Mouse (Mus musculus) embryonic facial prominence, embryonic 14.5 days (tissue): ENCODE data around the gene Ubtf. TPM values are rescaled to one million over a fixed set of nuclear protein-coding genes. Genes with fewer than 3 reads are reported as not detected.
"Not testable (repeated sequence)": the region's sequence is repeated elsewhere in the genome, so short reads cannot be mapped to it uniquely, and the experiment has no call there.

Experiments used
- ATAC-seq: fragments of 200-750 bp; cut with Nextera tagmentation; 2 replicates; pipeline ENCODE4 v1.8.0; 2017; ENCODE audit warnings: low read depth, moderate number of reproducible peaks, moderate TSS enrichment
- DNase-seq: peaks from one replicate; pipeline ENCODE4 v3.0.0-alpha.2; 2015; ENCODE audit warnings: low spot score
- H3K27ac ChIP-seq: fragments of 300-500 bp; sonication (generic); replicated peaks from 2 replicates; pipeline ENCODE4 v1.5.1; 2014; ENCODE audit warnings: low read depth, mild to moderate bottlenecking, low read length, moderate library complexity
- H3K27me3 ChIP-seq: fragments of 300-500 bp; sonication (generic); replicated peaks from 2 replicates; pipeline ENCODE4 v1.6.1; 2014; ENCODE audit warnings: low read length; ENCODE audit not compliant: control insufficient read depth, insufficient read depth
- H3K36me3 ChIP-seq: fragments of 300-500 bp; sonication (generic); 2 replicates; pipeline ENCODE4 v1.6.1; 2014; ENCODE audit warnings: low read length, mixed read lengths; ENCODE audit not compliant: control insufficient read depth, insufficient read depth
- H3K4me1 ChIP-seq: fragments of 300-500 bp; sonication (generic); 2 replicates; pipeline ENCODE4 v1.6.1; 2014; ENCODE audit warnings: antibody characterized with exemption, low read length; ENCODE audit not compliant: control insufficient read depth, insufficient read depth
- H3K4me2 ChIP-seq: fragments of 300-500 bp; sonication (generic); 2 replicates; pipeline ENCODE4 v1.6.1; 2014; ENCODE audit warnings: low read depth, mild to moderate bottlenecking, low read length, moderate library complexity, mixed read lengths
- H3K4me3 ChIP-seq: fragments of 300-500 bp; sonication (generic); 2 replicates; pipeline ENCODE4 v1.5.1; 2014; ENCODE audit warnings: low read depth, mild to moderate bottlenecking, low read length
- H3K9ac ChIP-seq: fragments of 300-500 bp; sonication (generic); 2 replicates; pipeline ENCODE4 v1.6.1; 2014; ENCODE audit warnings: low read depth, mild to moderate bottlenecking, low read length, moderate library complexity, mixed read lengths
- H3K9me3 ChIP-seq: fragments of 300-500 bp; sonication (generic); 2 replicates; pipeline ENCODE4 v1.6.1; 2016; ENCODE audit warnings: low read length; ENCODE audit not compliant: control insufficient read depth
- WGBS: fragments of 180-500 bp; shearing (Covaris S2); extraction: QIAGEN DNeasy Blood & Tissue Kit; methylation state at CpG from one replicate; pipeline ENCODE4 v1.1.7; 2014; 5-methylcytosine and 5-hydroxymethylcytosine counted together
- polyA plus RNA-seq: library from polyadenylated mRNA; unstranded; fragments of >200 nt; fragmentation: Nextera tagmentation; extraction: Ambion mirVana; gene quantifications from 2 replicates; pipeline ENCODE4 v1.2.1, GENCODE M21; 2014

Ubtf gene
- 73.3 and 83.9 TPM in 2 replicates for polyA plus RNA-seq

DNA sequence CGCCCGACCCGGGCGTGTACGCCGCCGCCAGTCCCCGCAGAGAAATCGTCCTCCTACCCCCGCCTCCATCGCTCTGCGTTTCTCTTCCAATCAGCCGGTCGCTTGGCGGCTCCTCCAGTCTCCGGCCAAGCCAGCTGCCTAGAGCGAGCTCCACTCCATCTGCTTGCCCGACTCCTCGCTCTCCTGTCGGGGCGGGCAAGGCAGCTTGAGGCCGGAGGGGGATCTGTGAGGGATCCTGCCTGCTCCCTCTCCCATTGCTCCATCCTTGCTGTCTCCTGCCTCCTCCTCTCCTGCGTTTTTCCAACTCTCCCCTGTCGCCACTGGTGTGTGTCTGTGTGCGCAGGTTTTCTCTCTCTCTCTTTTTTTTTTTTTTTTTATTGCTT is at the start of gene Ubtf:
Ubtf (minus strand) TSS at position 333 of the 383 bp plus-strand sequence.
- no peaks in the 10 kb centered on the region for H3K27me3 ChIP-seq
- H3K9me3 ChIP-seq: no peaks in the 10 kb centered on the region
- peak within 1 kb of the TSS; percentile 100 for H3K9ac ChIP-seq
- H3K27ac ChIP-seq: peak within 1 kb of the TSS; percentile 98
- peaks cover 16% of the 10 kb centered on the region for H3K36me3 ChIP-seq
- DNase-seq (peak; percentile 92), ATAC-seq (peak; percentile 30)
- H3K4me2 ChIP-seq: peak within 1 kb of the TSS; percentile 64
- peak within 1 kb of the TSS; percentile 86 for H3K4me3 ChIP-seq
- WGBS: 0% methylated on average over 25 of the region's 25 CpGs
- peaks cover 9% of the 10 kb centered on the region for H3K4me1 ChIP-seq

DNA sequence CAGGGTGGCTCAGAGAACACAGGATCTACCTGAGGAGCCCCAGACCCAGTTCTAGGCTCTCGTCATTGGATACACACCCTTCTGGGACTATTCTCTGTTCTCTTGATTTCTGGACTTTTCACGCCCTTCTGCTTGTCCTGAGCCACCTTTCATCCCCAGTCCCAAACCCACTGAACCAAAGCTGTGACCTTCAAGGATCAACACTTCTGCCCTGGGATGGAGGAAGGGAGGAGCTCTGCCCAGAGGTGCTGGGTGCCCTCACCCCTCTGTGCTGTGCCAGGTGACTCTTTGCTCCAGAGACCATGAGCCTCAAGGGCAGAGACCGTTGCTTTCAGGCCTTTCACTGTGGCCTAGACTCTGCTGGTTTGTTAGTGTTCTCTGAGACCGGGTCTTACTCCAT is 49.7 kb upstream of the Ubtf start:
- Histone ChIP-seq H3K4me3 (no peak overlapping the region), H3K9ac (no peak overlapping the region), H3K4me1 (no peaks in the 10 kb centered on the region), H3K4me2 (no peak overlapping the region), H3K27me3 (no peaks in the 10 kb centered on the region; the same call in 1 of the 2 replicates), H3K36me3 (no peaks in the 10 kb centered on the region), H3K9me3 (no peaks in the 10 kb centered on the region), H3K27ac (no peak overlapping the region)
- no peak for DNase-seq
- no peak for ATAC-seq
- WGBS: 74% methylated on average over 4 of the region's 4 CpGs

DNA sequence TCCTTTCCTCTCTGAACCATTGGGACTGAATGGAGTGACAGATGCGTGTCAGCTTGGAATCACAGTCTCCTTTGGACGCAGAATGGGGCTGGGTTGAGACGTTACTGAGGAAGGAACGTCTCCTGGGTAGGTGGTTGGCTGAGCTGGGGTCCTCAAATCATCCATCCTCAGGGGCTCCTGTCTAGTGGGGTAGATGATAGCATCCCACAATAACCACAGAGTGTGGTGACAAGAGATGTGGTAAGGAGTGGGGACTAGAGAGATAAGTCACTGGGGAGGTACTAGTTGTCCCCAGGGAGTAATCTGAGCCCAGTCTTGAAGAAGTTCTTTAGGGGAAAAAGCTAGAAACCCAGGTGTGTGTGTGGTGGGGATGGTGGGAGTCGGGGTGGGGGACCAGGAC is 48.8 kb upstream of the Ubtf start:
- no peak for ATAC-seq
- 81% methylated on average over 5 of the region's 5 CpGs for WGBS
- H3K4me2 ChIP-seq: no peak overlapping the region
- H3K27me3 ChIP-seq: no peaks in the 10 kb centered on the region
- H3K9ac ChIP-seq: no peak overlapping the region
- H3K36me3 ChIP-seq: no peaks in the 10 kb centered on the region
- no peaks in the 10 kb centered on the region for H3K4me1 ChIP-seq
- no peak overlapping the region for H3K4me3 ChIP-seq
- no peak overlapping the region for H3K27ac ChIP-seq
- no peak for DNase-seq
- no peaks in the 10 kb centered on the region for H3K9me3 ChIP-seq

DNA sequence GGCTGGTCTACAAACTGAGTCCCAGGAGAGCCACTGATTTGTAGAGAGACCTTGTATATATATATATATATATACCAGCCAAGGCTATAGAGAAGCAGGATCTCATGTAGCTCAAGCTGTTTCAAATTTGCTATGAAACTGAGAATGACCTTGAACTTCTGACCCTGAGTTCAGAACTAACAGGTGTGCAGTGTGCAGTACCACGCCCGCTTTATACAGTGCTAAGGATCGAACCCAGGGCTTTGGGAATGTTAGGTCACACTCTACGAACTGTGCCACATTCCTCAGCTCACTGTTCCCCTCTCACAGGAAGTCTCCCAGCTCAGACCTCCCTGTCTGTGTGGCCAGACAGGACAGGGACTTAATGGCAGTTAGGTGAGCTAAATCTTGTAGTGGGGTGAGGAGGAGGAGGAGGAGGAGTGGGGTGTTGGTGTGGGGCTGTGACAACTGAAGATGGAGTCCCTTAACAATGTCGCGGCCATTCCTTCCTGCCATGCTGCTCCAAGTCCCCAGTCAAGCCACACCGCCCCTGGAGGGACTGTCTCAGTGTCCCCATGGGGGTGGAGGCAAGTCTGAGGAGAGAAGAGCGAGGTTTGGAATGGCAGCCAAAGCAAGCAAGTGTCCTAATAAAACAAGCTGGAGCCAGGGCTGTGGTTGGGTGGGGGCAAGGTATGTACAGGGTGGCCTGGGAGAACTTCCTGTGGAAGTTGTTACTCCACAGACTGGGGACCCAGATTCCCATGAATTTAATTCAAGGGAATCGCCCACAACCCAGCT is 48.1 kb upstream of the Ubtf start:
- Histone ChIP-seq H3K36me3 (no peaks in the 10 kb centered on the region), H3K9ac (no peak overlapping the region), H3K9me3 (no peaks in the 10 kb centered on the region), H3K27me3 (no peaks in the 10 kb centered on the region), H3K4me2 (no peak overlapping the region), H3K27ac (no peak overlapping the region), H3K4me3 (no peak overlapping the region), H3K4me1 (no peaks in the 10 kb centered on the region)
- no peak for ATAC-seq
- DNase-seq: no peak
- WGBS: 67% methylated on average over 9 of the region's 9 CpGs

DNA sequence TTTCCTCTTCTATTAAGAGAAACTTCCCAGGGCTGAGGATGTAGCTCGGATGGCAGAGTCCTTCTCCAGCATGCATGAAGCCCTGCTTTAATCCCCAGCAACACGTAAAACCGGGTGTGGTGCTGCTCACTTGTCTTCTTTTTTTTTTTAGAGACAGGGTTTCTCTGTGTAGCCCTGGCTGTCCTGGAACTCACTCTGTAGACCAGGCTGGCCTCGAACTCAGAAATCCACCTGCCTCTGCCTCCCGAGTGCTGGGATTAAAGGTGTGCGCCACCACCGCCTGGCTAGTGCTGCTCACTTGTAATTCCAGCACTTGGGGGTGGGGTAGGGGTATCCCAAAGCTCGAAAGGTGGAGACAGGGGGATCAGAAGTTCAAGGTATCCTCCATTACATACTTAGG is 46.6 kb upstream of the Ubtf start, which contains the start of gene Slc4a1:
Slc4a1 (minus strand) TSS at position 101 of the 400 bp plus-strand sequence.
- 63% methylated on average over 6 of the region's 8 CpGs for WGBS
- H3K4me3 ChIP-seq: not testable (repeated sequence)

DNA sequence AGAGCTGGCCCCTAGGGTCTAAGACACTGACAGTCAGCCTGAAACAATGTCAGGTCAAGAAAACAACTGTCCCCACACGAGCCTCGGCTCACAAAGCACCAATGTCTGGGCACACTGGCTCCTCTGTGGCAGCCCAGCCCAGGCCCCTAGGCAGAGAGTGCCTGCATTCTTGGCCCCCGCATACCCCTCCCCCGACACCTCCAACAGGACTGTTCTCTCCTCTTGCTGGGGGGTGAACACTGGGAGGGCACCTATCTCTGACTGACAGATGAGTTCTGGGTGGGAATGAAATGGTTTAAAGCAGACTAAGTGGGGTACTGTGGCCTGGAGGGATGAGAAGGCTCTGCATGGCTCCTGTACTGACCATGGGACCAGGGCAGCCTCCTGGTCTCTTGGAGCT is 46.2 kb upstream of the Ubtf start:
- Histone ChIP-seq H3K27me3 (no peaks in the 10 kb centered on the region), H3K9me3 (no peaks in the 10 kb centered on the region), H3K9ac (no peak overlapping the region), H3K4me2 (no peak overlapping the region), H3K36me3 (no peaks in the 10 kb centered on the region), H3K4me1 (no peaks in the 10 kb centered on the region), H3K4me3 (no peak overlapping the region), H3K27ac (no peak overlapping the region)
- WGBS: 15% methylated on average over 4 of the region's 4 CpGs
- no peak for DNase-seq
- ATAC-seq: no peak

More for the DNA sequence above, 46.6 kb upstream of the Ubtf start, which contains the start of gene Slc4a1:
- not testable (repeated sequence) for H3K27ac ChIP-seq, H3K4me1 ChIP-seq, ATAC-seq, H3K9me3 ChIP-seq, DNase-seq, H3K4me2 ChIP-seq, H3K9ac ChIP-seq, H3K36me3 ChIP-seq, H3K27me3 ChIP-seq

DNA sequence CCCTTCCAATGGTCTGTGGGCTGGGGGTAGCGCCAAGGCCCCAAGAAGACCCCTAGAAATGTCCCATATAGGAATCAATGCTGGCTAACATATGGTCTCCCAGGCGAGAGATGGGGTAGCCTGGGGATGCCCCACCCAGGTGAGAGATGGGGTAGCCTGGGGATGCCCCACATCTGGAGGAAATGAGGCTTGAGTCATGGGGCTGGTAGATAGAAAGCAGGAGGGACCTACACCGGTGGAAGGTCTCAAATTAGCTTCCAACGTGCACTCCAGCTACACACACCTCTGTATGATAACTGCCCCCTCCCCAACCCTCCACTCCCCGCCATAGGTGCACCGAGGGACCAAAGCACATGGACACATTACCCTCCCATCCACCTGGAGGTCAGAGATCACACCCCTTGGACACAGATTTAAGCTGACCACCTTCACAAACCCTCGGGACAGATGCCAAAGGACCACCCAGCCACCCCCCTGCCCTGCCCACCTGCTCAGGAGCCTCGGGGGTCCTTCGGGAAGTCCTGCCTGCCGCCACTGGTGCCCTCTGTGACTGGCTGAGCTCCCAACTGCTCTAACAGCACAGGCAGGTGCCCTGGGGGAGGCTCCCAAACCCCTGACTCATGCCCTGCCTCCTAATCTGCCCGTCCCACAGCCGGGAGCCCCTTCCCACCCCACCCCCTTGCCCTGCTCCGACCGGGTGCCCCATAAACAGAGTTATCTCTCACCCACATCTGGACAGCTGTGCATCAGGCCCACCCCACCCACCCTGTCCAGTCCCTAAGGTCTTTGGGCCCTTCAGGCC is 45.2 kb upstream of the Ubtf start:
- Histone ChIP-seq H3K9me3 (no peaks in the 10 kb centered on the region), H3K4me3 (no peak overlapping the region), H3K9ac (no peak overlapping the region), H3K27ac (no peak overlapping the region), H3K27me3 (no peaks in the 10 kb centered on the region), H3K4me1 (no peaks in the 10 kb centered on the region), H3K4me2 (no peak overlapping the region), H3K36me3 (no peaks in the 10 kb centered on the region)
- no peak for DNase-seq
- ATAC-seq: no peak
- 63% methylated on average over 12 of the region's 14 CpGs for WGBS

DNA sequence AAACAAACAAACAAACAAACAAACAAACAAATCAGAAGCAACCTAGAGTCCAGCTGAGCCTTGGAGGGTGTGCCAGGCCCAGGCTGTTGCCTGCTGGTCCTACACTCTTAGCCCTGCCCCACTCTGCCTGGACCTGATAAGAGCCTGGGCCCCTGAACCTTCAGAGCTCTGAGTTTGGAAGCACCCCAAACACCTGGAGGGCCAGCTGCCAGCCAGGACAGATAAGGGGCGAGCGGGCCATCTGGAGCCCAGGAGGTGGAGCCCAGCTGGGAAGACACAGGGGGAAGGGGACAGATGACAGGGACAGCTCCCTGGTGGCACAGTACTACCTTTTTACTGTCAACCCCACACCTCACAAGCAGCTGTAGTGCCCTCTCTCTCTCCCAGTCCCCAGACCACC is 44.1 kb upstream of the Ubtf start:
- DNase-seq (no peak), ATAC-seq (no peak)
- Histone ChIP-seq H3K9me3 (no peaks in the 10 kb centered on the region), H3K4me3 (no peak overlapping the region), H3K36me3 (no peaks in the 10 kb centered on the region), H3K9ac (no peak overlapping the region), H3K4me2 (no peak overlapping the region), H3K4me1 (no peaks in the 10 kb centered on the region), H3K27ac (no peak overlapping the region), H3K27me3 (no peaks in the 10 kb centered on the region)
- WGBS: 60% methylated on average over 2 of the region's 2 CpGs
